Mouse (Mus musculus) hindbrain, embryonic 13.5 days (tissue): ENCODE results near the gene Gm20388. TPM values are rescaled to one million over a fixed set of nuclear protein-coding genes. Genes with fewer than 3 reads are reported as not detected.

Source experiments
- ATAC-seq: fragments of 200-750 bp; cut with Nextera tagmentation; 2 replicates; pipeline ENCODE4 v1.8.0; 2017; ENCODE audit warnings: moderate TSS enrichment; ENCODE audit not compliant: low FRiP score
- H3K27ac ChIP-seq: fragments of 300-500 bp; sonication (generic); 2 replicates; pipeline ENCODE4 v1.5.1; 2015; ENCODE audit warnings: inconsistent platforms, mild to moderate bottlenecking, moderate library complexity
- H3K27me3 ChIP-seq: fragments of 300-500 bp; sonication (generic); 2 replicates; pipeline ENCODE4 v1.6.1; 2015; ENCODE audit warnings: mild to moderate bottlenecking, inconsistent platforms
- H3K36me3 ChIP-seq: fragments of 300-500 bp; sonication (generic); 2 replicates; pipeline ENCODE4 v1.6.1; 2015; ENCODE audit warnings: mild to moderate bottlenecking, inconsistent platforms
- H3K4me1 ChIP-seq: fragments of 300-500 bp; sonication (generic); replicated peaks from 2 replicates; pipeline ENCODE4 v1.6.1; 2015; ENCODE audit warnings: inconsistent platforms
- H3K4me2 ChIP-seq: fragments of 300-500 bp; sonication (generic); 2 replicates; pipeline ENCODE4 v1.6.1; 2015; ENCODE audit warnings: inconsistent platforms, mild to moderate bottlenecking, moderate library complexity
- H3K4me3 ChIP-seq: fragments of 300-500 bp; sonication (generic); 2 replicates; pipeline ENCODE4 v1.5.1; 2015; ENCODE audit warnings: mild to moderate bottlenecking, inconsistent platforms
- H3K9ac ChIP-seq: fragments of 300-500 bp; sonication (generic); 2 replicates; pipeline ENCODE4 v1.6.1; 2015; ENCODE audit warnings: mild to moderate bottlenecking, inconsistent platforms
- H3K9me3 ChIP-seq: fragments of 300-500 bp; sonication (generic); 2 replicates; pipeline ENCODE4 v1.6.1; 2016; ENCODE audit warnings: inconsistent platforms
- WGBS: fragments of 180-500 bp; shearing (Covaris S2); methylation state at CpG from one replicate; pipeline ENCODE4 v1.1.7; 2015; 5-methylcytosine and 5-hydroxymethylcytosine counted together
- polyA plus RNA-seq: library from polyadenylated mRNA; unstranded; fragments of >200 nt; fragmentation: Nextera tagmentation; extraction: Ambion mirVana; gene quantifications from 2 replicates; pipeline ENCODE4 v1.2.1, GENCODE M21; 2015

Gene Gm20388
- polyA plus RNA-seq, 1 experiment from 2014 or later: 1.9 TPM

- Histone ChIP-seq H3K4me3 (no peak overlapping the region), H3K36me3 (no peaks in the 10 kb centered on the region), H3K9me3 (no peaks in the 10 kb centered on the region), H3K4me1 (no peaks in the 10 kb centered on the region), H3K4me2 (no peak overlapping the region), H3K9ac (no peak overlapping the region), H3K27me3 (peaks cover 13% of the 10 kb centered on the region; the same call in 1 of the 2 replicates), H3K27ac (no peak overlapping the region)
- 87% methylated on average over 6 of the region's 6 CpGs for WGBS
- ATAC-seq: no peak
These were observed 1017.4 kb downstream of the Gm20388 start for GRCm38 (mm10) chr8:120928082-120928481.

GRCm38 (mm10) chr8:120934596-120934995 is 1024.0 kb downstream of the Gm20388 start:
- 91% methylated on average over 9 of the region's 9 CpGs for WGBS
- H3K27me3 ChIP-seq: peaks cover 69% of the 10 kb centered on the region
- no peaks in the 10 kb centered on the region for H3K9me3 ChIP-seq
- no peak overlapping the region for H3K27ac ChIP-seq
- no peaks in the 10 kb centered on the region for H3K36me3 ChIP-seq
- no peak for ATAC-seq
- no peak overlapping the region for H3K4me3 ChIP-seq
- no peak overlapping the region for H3K4me2 ChIP-seq
- peaks cover 2% of the 10 kb centered on the region; the same call in 1 of the 2 replicates for H3K4me1 ChIP-seq
- H3K9ac ChIP-seq: no peak overlapping the region

- Histone ChIP-seq H3K36me3 (no peaks in the 10 kb centered on the region), H3K27ac (no peak overlapping the region), H3K4me3 (no peak overlapping the region), H3K9me3 (no peaks in the 10 kb centered on the region), H3K4me1 (peaks cover 7% of the 10 kb centered on the region), H3K27me3 (peaks cover 81% of the 10 kb centered on the region), H3K9ac (no peak overlapping the region), H3K4me2 (no peak overlapping the region)
- ATAC-seq: no peak
- WGBS: 66% methylated on average over 10 of the region's 10 CpGs
These were observed 1026.0 kb downstream of the Gm20388 start for GRCm38 (mm10) chr8:120936685-120937084.

GRCm38 (mm10) chr8:120937474-120937873 is 1026.8 kb downstream of the Gm20388 start:
- Histone ChIP-seq H3K27me3 (peaks cover 88% of the 10 kb centered on the region), H3K4me3 (no peak overlapping the region), H3K36me3 (no peaks in the 10 kb centered on the region), H3K9me3 (no peaks in the 10 kb centered on the region), H3K9ac (no peak overlapping the region), H3K27ac (no peak overlapping the region), H3K4me2 (no peak overlapping the region), H3K4me1 (peaks cover 7% of the 10 kb centered on the region)
- ATAC-seq: no peak
- WGBS: 50% methylated on average over 9 of the region's 9 CpGs

GRCm38 (mm10) chr8:120940287-120940686 is 1029.6 kb downstream of the Gm20388 start:
- H3K36me3 ChIP-seq: no peaks in the 10 kb centered on the region
- H3K27me3 ChIP-seq: peaks cover 83% of the 10 kb centered on the region
- no peak overlapping the region for H3K4me3 ChIP-seq
- no peak overlapping the region for H3K4me2 ChIP-seq
- WGBS: 13% methylated on average over 12 of the region's 12 CpGs
- no peak overlapping the region for H3K27ac ChIP-seq
- ATAC-seq: no peak
- no peaks in the 10 kb centered on the region for H3K9me3 ChIP-seq
- H3K9ac ChIP-seq: no peak overlapping the region
- peaks cover 7% of the 10 kb centered on the region for H3K4me1 ChIP-seq

GRCm38 (mm10) chr8:120947240-120947639 is 1036.6 kb downstream of the Gm20388 start:
- Histone ChIP-seq H3K4me1 (peaks cover 5% of the 10 kb centered on the region), H3K4me3 (no peak overlapping the region), H3K36me3 (no peaks in the 10 kb centered on the region), H3K9ac (no peak overlapping the region; the same call in 1 of the 2 replicates), H3K4me2 (no peak overlapping the region), H3K27ac (no peak overlapping the region), H3K27me3 (peaks cover 52% of the 10 kb centered on the region), H3K9me3 (no peaks in the 10 kb centered on the region)
- 73% methylated on average over 10 of the region's 10 CpGs for WGBS
- ATAC-seq: no peak

- no peaks in the 10 kb centered on the region for H3K36me3 ChIP-seq
These were observed 1037.5 kb downstream of the Gm20388 start for GRCm38 (mm10) chr8:120948050-120948595.

GRCm38 (mm10) chr8:120948620-120949491 is 1038.2 kb downstream of the Gm20388 start:
- Histone ChIP-seq H3K27ac (no peak overlapping the region), H3K27me3 (peaks cover 53% of the 10 kb centered on the region), H3K4me3 (no peak overlapping the region), H3K4me2 (no peak overlapping the region), H3K4me1 (peaks cover 5% of the 10 kb centered on the region), H3K9me3 (no peaks in the 10 kb centered on the region), H3K9ac (no peak overlapping the region), H3K36me3 (no peaks in the 10 kb centered on the region)
- WGBS: 54% methylated on average over 25 of the region's 25 CpGs
- no peak for ATAC-seq

More at GRCm38 (mm10) chr8:120948050-120948595, 1037.5 kb downstream of the Gm20388 start:
- Histone ChIP-seq H3K9me3 (no peaks in the 10 kb centered on the region), H3K4me3 (no peak overlapping the region), H3K27me3 (peaks cover 52% of the 10 kb centered on the region), H3K4me2 (no peak overlapping the region), H3K27ac (no peak overlapping the region), H3K9ac (no peak overlapping the region), H3K4me1 (peaks cover 5% of the 10 kb centered on the region)
- no peak for ATAC-seq
- WGBS: 77% methylated on average over 4 of the region's 4 CpGs

GRCm38 (mm10) chr8:120950674-120951218 is 1040.1 kb downstream of the Gm20388 start:
- Histone ChIP-seq H3K4me2 (no peak overlapping the region), H3K9ac (no peak overlapping the region), H3K27me3 (peaks cover 63% of the 10 kb centered on the region), H3K4me1 (peaks cover 5% of the 10 kb centered on the region), H3K36me3 (no peaks in the 10 kb centered on the region), H3K4me3 (no peak overlapping the region), H3K27ac (no peak overlapping the region), H3K9me3 (no peaks in the 10 kb centered on the region)
- WGBS: 29% methylated on average over 16 of the region's 16 CpGs
- 0 out of 2 replicates have a peak, but pooled peaks have one; percentile 21 for ATAC-seq

GRCm38 (mm10) chr8:120959470-120959891 is 1048.8 kb downstream of the Gm20388 start:
- Histone ChIP-seq H3K27me3 (peaks cover 93% of the 10 kb centered on the region), H3K9ac (no peak overlapping the region), H3K4me2 (no peak overlapping the region), H3K4me3 (no peak overlapping the region), H3K9me3 (no peaks in the 10 kb centered on the region), H3K27ac (no peak overlapping the region), H3K4me1 (peaks cover 14% of the 10 kb centered on the region), H3K36me3 (no peaks in the 10 kb centered on the region)
- ATAC-seq: no peak
- 11% methylated on average over 8 of the region's 8 CpGs for WGBS

- Histone ChIP-seq H3K9ac (no peak overlapping the region), H3K27me3 (peaks cover 91% of the 10 kb centered on the region), H3K4me2 (no peak overlapping the region), H3K4me1 (peaks cover 11% of the 10 kb centered on the region), H3K36me3 (no peaks in the 10 kb centered on the region), H3K4me3 (no peak overlapping the region), H3K9me3 (no peaks in the 10 kb centered on the region), H3K27ac (no peak overlapping the region)
- WGBS: 88% methylated on average over 5 of the region's 5 CpGs
- ATAC-seq: no peak
These were observed 1052.2 kb downstream of the Gm20388 start for GRCm38 (mm10) chr8:120962606-120963380.

- WGBS: 25% methylated on average over 3 of the region's 3 CpGs
- peaks cover 92% of the 10 kb centered on the region for H3K27me3 ChIP-seq
- no peak overlapping the region for H3K9ac ChIP-seq
- no peaks in the 10 kb centered on the region for H3K4me1 ChIP-seq
- H3K36me3 ChIP-seq: no peaks in the 10 kb centered on the region
- ATAC-seq: no peak
- no peaks in the 10 kb centered on the region for H3K9me3 ChIP-seq
- H3K27ac ChIP-seq: no peak overlapping the region
- H3K4me2 ChIP-seq: no peak overlapping the region
- H3K4me3 ChIP-seq: no peak overlapping the region
These were observed 1055.9 kb downstream of the Gm20388 start for GRCm38 (mm10) chr8:120966557-120966956.
